Mouse (Mus musculus): ENCODE measurements around the gene Pdpn. TPM values are rescaled to one million over a fixed set of nuclear protein-coding genes. Genes with fewer than 3 reads are reported as not detected.

Pdpn gene
- polyA plus RNA-seq, 1 experiment from 2014 or later = 48.7 TPM

- Histone ChIP-seq H3K4me3 (ENCODE audit: low read length) (no peak overlapping the region), H3K27me3 (ENCODE audit: control insufficient read depth, insufficient read depth, low read length) (no peaks in the 10 kb centered on the region), H3K36me3 (ENCODE audit: control insufficient read depth, insufficient read depth, low read length) (no peaks in the 10 kb centered on the region), H3K27ac (ENCODE audit: low read depth, low read length) (no peak overlapping the region), H3K4me1 (ENCODE audit: control insufficient read depth, insufficient read depth, low read length) (no peaks in the 10 kb centered on the region), H3K9me3 (ENCODE audit: control insufficient read depth, low read length) (no peaks in the 10 kb centered on the region), H3K9ac (ENCODE audit: low read depth, low read length) (no peak overlapping the region), H3K4me2 (replicated peaks; ENCODE audit: low read depth, low read length) (no peak overlapping the region)
- WGBS = 85% methylated on average over 9 of the region's 9 CpGs
- ATAC-seq (ENCODE audit: low FRiP score, low TSS enrichment) = no peak
Observed at GRCm38 (mm10) chr4:143239615-143240201, 59.7 kb downstream of the Pdpn start.

DNA sequence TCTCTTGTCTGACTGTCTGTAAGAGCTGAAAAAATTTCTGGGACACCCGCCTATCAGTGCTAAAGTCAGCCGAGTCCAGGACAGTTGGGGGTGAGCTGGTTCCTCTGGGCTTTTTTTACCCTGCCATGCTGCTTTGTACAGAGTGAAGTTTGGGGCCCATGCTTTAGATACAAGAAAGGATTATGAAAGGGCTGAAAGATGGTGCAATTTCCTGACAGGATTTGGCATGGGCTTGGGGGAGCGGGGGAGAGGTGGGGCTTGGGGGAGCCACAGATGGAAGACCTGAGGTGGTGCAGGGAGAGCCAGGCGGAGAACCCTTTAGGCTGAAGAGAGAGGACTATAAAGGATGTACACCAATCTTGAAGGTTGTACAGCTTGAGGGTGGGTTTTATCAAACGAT, 60.2 kb downstream of the Pdpn start:
- no peak overlapping the region for H3K27ac ChIP-seq (ENCODE audit: low read depth, low read length)
- H3K27me3 ChIP-seq (ENCODE audit: control insufficient read depth, insufficient read depth, low read length) = no peaks in the 10 kb centered on the region
- H3K9ac ChIP-seq (ENCODE audit: low read depth, low read length) = no peak overlapping the region
- no peak overlapping the region for H3K4me2 ChIP-seq (replicated peaks; ENCODE audit: low read depth, low read length)
- ATAC-seq (ENCODE audit: low FRiP score, low TSS enrichment) = no peak
- H3K36me3 ChIP-seq (ENCODE audit: control insufficient read depth, insufficient read depth, low read length) = no peaks in the 10 kb centered on the region
- H3K9me3 ChIP-seq (ENCODE audit: control insufficient read depth, low read length) = peaks cover 3% of the 10 kb centered on the region; the same call in 1 of the 2 replicates
- H3K4me3 ChIP-seq (ENCODE audit: low read length) = no peak overlapping the region
- H3K4me1 ChIP-seq (ENCODE audit: control insufficient read depth, insufficient read depth, low read length) = no peaks in the 10 kb centered on the region
- 85% methylated on average over 5 of the region's 5 CpGs for WGBS

DNA sequence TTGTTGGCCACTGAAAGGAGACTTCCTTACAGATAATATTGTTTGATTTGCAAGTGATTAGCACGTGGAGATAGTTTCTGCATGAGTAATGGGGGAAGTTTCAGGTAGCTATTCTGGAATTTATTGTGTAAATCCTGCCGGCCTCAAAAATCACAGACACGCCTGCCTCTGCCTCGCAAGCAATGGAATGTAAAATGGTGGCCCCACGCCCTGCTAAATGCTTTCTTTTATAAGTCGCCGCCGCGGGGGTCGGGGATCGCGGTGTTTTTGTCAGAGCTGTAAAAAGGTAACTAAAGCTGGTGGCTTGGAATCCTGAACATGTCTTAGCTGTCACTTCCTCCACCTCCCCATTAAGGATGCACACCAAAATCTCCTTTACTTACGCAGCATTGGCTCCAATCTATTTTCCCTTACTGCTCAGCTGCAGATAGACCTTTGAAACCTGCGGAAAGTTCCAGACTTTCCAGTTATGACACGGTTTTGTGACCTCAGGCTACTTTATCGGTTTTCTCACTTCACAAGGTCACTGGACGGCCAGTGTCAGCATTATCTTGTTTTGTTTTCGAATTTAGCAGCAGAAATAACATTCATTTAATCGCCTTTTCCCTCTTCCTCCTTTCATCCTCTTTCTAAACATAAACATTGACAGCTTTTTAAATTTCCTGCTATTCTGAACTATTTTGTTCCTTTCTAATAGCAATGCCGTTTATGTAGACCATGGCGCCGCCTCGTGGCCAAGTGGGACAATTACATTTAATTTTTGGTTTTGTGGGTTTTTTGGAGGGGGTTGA, 60.9 kb downstream of the Pdpn start:
- peaks cover 3% of the 10 kb centered on the region; the same call in 1 of the 2 replicates for H3K9me3 ChIP-seq (ENCODE audit: control insufficient read depth, low read length)
- H3K4me2 ChIP-seq (replicated peaks; ENCODE audit: low read depth, low read length) = peak overlapping the region; percentile 27; the same call in 1 of the 2 replicates
- whole genome bisulfite sequencing = 21% methylated on average over 23 of the region's 23 CpGs
- no peak overlapping the region for H3K27ac ChIP-seq (ENCODE audit: low read depth, low read length)
- H3K4me1 ChIP-seq (ENCODE audit: control insufficient read depth, insufficient read depth, low read length) = no peaks in the 10 kb centered on the region
- H3K36me3 ChIP-seq (ENCODE audit: control insufficient read depth, insufficient read depth, low read length) = no peaks in the 10 kb centered on the region
- no peak overlapping the region for H3K4me3 ChIP-seq (ENCODE audit: low read length)
- ATAC-seq (ENCODE audit: low FRiP score, low TSS enrichment) = no peak
- H3K27me3 ChIP-seq (ENCODE audit: control insufficient read depth, insufficient read depth, low read length) = no peaks in the 10 kb centered on the region
- H3K9ac ChIP-seq (ENCODE audit: low read depth, low read length) = no peak overlapping the region

- Histone ChIP-seq H3K36me3 (ENCODE audit: control insufficient read depth, insufficient read depth, low read length) (no peaks in the 10 kb centered on the region), H3K9me3 (ENCODE audit: control insufficient read depth, low read length) (peaks cover 3% of the 10 kb centered on the region; the same call in 1 of the 2 replicates), H3K4me1 (ENCODE audit: control insufficient read depth, insufficient read depth, low read length) (no peaks in the 10 kb centered on the region), H3K4me3 (ENCODE audit: low read length) (no peak overlapping the region), H3K27me3 (ENCODE audit: control insufficient read depth, insufficient read depth, low read length) (no peaks in the 10 kb centered on the region), H3K27ac (ENCODE audit: low read depth, low read length) (no peak overlapping the region), H3K9ac (ENCODE audit: low read depth, low read length) (no peak overlapping the region), H3K4me2 (replicated peaks; ENCODE audit: low read depth, low read length) (no peak overlapping the region)
- 83% methylated on average over 10 of the region's 10 CpGs for WGBS
- ATAC-seq (ENCODE audit: low FRiP score, low TSS enrichment) = no peak
Observed at GRCm38 (mm10) chr4:143231790-143232422, 67.5 kb downstream of the Pdpn start.

- ATAC-seq (ENCODE audit: low FRiP score, low TSS enrichment) = no peak
- H3K27ac ChIP-seq (ENCODE audit: low read depth, low read length) = no peak overlapping the region
- 72% methylated on average over 3 of the region's 3 CpGs for WGBS
Observed at GRCm38 (mm10) chr4:143231110-143231509, 68.3 kb downstream of the Pdpn start.

GRCm38 (mm10) chr4:143227976-143228375, 71.4 kb downstream of the Pdpn start:
- Histone ChIP-seq H3K4me2 (replicated peaks; ENCODE audit: low read depth, low read length) (no peak overlapping the region), H3K27me3 (ENCODE audit: control insufficient read depth, insufficient read depth, low read length) (no peaks in the 10 kb centered on the region), H3K27ac (ENCODE audit: low read depth, low read length) (no peak overlapping the region), H3K36me3 (ENCODE audit: control insufficient read depth, insufficient read depth, low read length) (no peaks in the 10 kb centered on the region), H3K9ac (ENCODE audit: low read depth, low read length) (no peak overlapping the region), H3K4me3 (ENCODE audit: low read length) (no peak overlapping the region), H3K4me1 (ENCODE audit: control insufficient read depth, insufficient read depth, low read length) (no peaks in the 10 kb centered on the region), H3K9me3 (ENCODE audit: control insufficient read depth, low read length) (no peaks in the 10 kb centered on the region)
- no peak for ATAC-seq (ENCODE audit: low FRiP score, low TSS enrichment)
- 61% methylated on average over 5 of the region's 5 CpGs for WGBS

More at GRCm38 (mm10) chr4:143231110-143231509, 68.3 kb downstream of the Pdpn start:
- peaks cover 3% of the 10 kb centered on the region; the same call in 1 of the 2 replicates for H3K9me3 ChIP-seq (ENCODE audit: control insufficient read depth, low read length)
- H3K4me2 ChIP-seq (replicated peaks; ENCODE audit: low read depth, low read length) = no peak overlapping the region
- no peaks in the 10 kb centered on the region for H3K4me1 ChIP-seq (ENCODE audit: control insufficient read depth, insufficient read depth, low read length)
- no peak overlapping the region for H3K4me3 ChIP-seq (ENCODE audit: low read length)
- H3K9ac ChIP-seq (ENCODE audit: low read depth, low read length) = no peak overlapping the region
- H3K27me3 ChIP-seq (ENCODE audit: control insufficient read depth, insufficient read depth, low read length) = no peaks in the 10 kb centered on the region
- no peaks in the 10 kb centered on the region for H3K36me3 ChIP-seq (ENCODE audit: control insufficient read depth, insufficient read depth, low read length)

- no peaks in the 10 kb centered on the region for H3K27me3 ChIP-seq (ENCODE audit: control insufficient read depth, insufficient read depth, low read length)
- WGBS = 42% methylated on average over 9 of the region's 9 CpGs
- H3K4me1 ChIP-seq (ENCODE audit: control insufficient read depth, insufficient read depth, low read length) = no peaks in the 10 kb centered on the region
- H3K36me3 ChIP-seq (ENCODE audit: control insufficient read depth, insufficient read depth, low read length) = no peaks in the 10 kb centered on the region
- H3K4me2 ChIP-seq (replicated peaks; ENCODE audit: low read depth, low read length) = no peak overlapping the region
- no peak for ATAC-seq (ENCODE audit: low FRiP score, low TSS enrichment)
- H3K4me3 ChIP-seq (ENCODE audit: low read length) = no peak overlapping the region
- H3K27ac ChIP-seq (ENCODE audit: low read depth, low read length) = no peak overlapping the region
- no peak overlapping the region for H3K9ac ChIP-seq (ENCODE audit: low read depth, low read length)
- no peaks in the 10 kb centered on the region for H3K9me3 ChIP-seq (ENCODE audit: control insufficient read depth, low read length)
Observed at GRCm38 (mm10) chr4:143225886-143226285, 73.5 kb downstream of the Pdpn start.

GRCm38 (mm10) chr4:143219316-143219751, 80.0 kb downstream of the Pdpn start:
- Histone ChIP-seq H3K27ac (ENCODE audit: low read depth, low read length) (no peak overlapping the region), H3K9ac (ENCODE audit: low read depth, low read length) (0 out of 2 replicates have a peak overlapping the region, but pooled peaks have one; percentile 7), H3K27me3 (ENCODE audit: control insufficient read depth, insufficient read depth, low read length) (no peaks in the 10 kb centered on the region), H3K4me3 (ENCODE audit: low read length) (no peak overlapping the region), H3K4me2 (replicated peaks; ENCODE audit: low read depth, low read length) (no peak overlapping the region; the same call in 1 of the 2 replicates), H3K4me1 (ENCODE audit: control insufficient read depth, insufficient read depth, low read length) (no peaks in the 10 kb centered on the region), H3K36me3 (ENCODE audit: control insufficient read depth, insufficient read depth, low read length) (no peaks in the 10 kb centered on the region), H3K9me3 (ENCODE audit: control insufficient read depth, low read length) (no peaks in the 10 kb centered on the region)
- 0 out of 2 replicates have a peak, but pooled peaks have one; percentile 28 for ATAC-seq (ENCODE audit: low FRiP score, low TSS enrichment)
- WGBS = 23% methylated on average over 9 of the region's 9 CpGs
